Mouse (Mus musculus): ENCODE measurements around the gene Rnf183.

Rnf183 gene

GRCm38 (mm10) chr4:62383752-62384151 is 51.3 kb downstream of the Rnf183 start:
- DNase-seq (ENCODE audit: low spot score): no peak

GRCm38 (mm10) chr4:62383207-62383606 is 51.8 kb downstream of the Rnf183 start:
- no peak for DNase-seq (ENCODE audit: low spot score)

- no peak for DNase-seq (ENCODE audit: low spot score)
These were observed 55.2 kb downstream of the Rnf183 start for GRCm38 (mm10) chr4:62379724-62380381.
